Mouse (Mus musculus) MEL (cell line): Measurements from ENCODE around the gene Cdc27. TPM values are rescaled to one million over a fixed set of nuclear protein-coding genes. Genes with fewer than 3 reads are reported as not detected.

Experiments
- DNase-seq: peaks from one replicate; pipeline ENCODE4 v3.0.0; 2011; ENCODE audit warnings: low read depth, low spot score
- H3K27ac ChIP-seq: 2 replicates; pipeline ENCODE4 v1.5.1; 2012; ENCODE audit warnings: low read depth, mild to moderate bottlenecking, control low read depth, low read length, moderate library complexity; ENCODE audit not compliant: control insufficient read depth
- H3K27me3 ChIP-seq, 2 experiments: fragments of 150-350 bp in 1 of 2; sonication (generic) in 1 of 2; 2 replicates each; pipeline ENCODE4 v1.6.1; 2012; ENCODE audit warnings: low read length in 2 of 2, mild to moderate bottlenecking in 2 of 2, improper control_type of control experiment in 1 of 2, moderate library complexity in 1 of 2; ENCODE audit not compliant: insufficient read depth in 2 of 2, control insufficient read depth in 1 of 2
- H3K36me3 ChIP-seq, 2 experiments: 2 replicates each; pipeline ENCODE4 v1.6.1; 2012 to 2014; ENCODE audit warnings: low read length in 2 of 2, improper control_type of control experiment in 1 of 2, inconsistent platforms in 1 of 2, mild to moderate bottlenecking in 1 of 2; ENCODE audit not compliant: insufficient read depth in 2 of 2, control insufficient read depth in 1 of 2
- H3K4me1 ChIP-seq, 2 experiments: fragments of 150-350 bp in 1 of 2; sonication (generic) in 1 of 2; 2 replicates each; pipeline ENCODE4 v1.6.1; 2012; ENCODE audit warnings: low read length in 2 of 2, improper control_type of control experiment in 1 of 2, mild to moderate bottlenecking in 1 of 2; ENCODE audit not compliant: insufficient read depth in 2 of 2, control insufficient read depth in 1 of 2
- H3K4me3 ChIP-seq, 2 experiments: fragments of 150-350 bp in 1 of 2; sonication (generic) in 1 of 2; 2 replicates each; pipeline ENCODE4 v1.5.1; 2012; ENCODE audit warnings: low read depth in 2 of 2, low read length in 2 of 2, mild to moderate bottlenecking in 2 of 2, moderate library complexity in 2 of 2, control low read depth in 1 of 2, improper control_type of control experiment in 1 of 2; ENCODE audit not compliant: control insufficient read depth in 1 of 2, insufficient read depth in 1 of 2
- H3K79me2 ChIP-seq: 2 replicates; pipeline ENCODE4 v1.6.1; 2012; ENCODE audit warnings: mild to moderate bottlenecking, low read length, moderate library complexity; ENCODE audit not compliant: control insufficient read depth, poor library complexity, insufficient read depth
- H3K9ac ChIP-seq: 2 replicates; pipeline ENCODE4 v1.6.1; 2012; ENCODE audit warnings: low read depth, mild to moderate bottlenecking, control low read depth, low read length, moderate library complexity; ENCODE audit not compliant: control insufficient read depth, poor library complexity, severe bottlenecking
- H3K9me3 ChIP-seq: fragments of 150-350 bp; sonication (generic); replicated peaks from 2 replicates; pipeline ENCODE4 v1.6.1; 2012; ENCODE audit warnings: mild to moderate bottlenecking, low read length, improper control_type of control experiment, moderate library complexity; ENCODE audit not compliant: insufficient read depth
- BHLHE40 ChIP-seq: IDR thresholded peaks from 2 replicates; pipeline ENCODE4 v1.6.1; 2012; ENCODE audit warnings: low read depth, mild to moderate bottlenecking, inconsistent platforms, low read length, improper control_type of control experiment, borderline replicate concordance
- CHD1 ChIP-seq: IDR thresholded peaks from 2 replicates; pipeline ENCODE4 v1.6.1; 2012; ENCODE audit warnings: low read depth, mild to moderate bottlenecking, inconsistent platforms, low read length, improper control_type of control experiment
- CHD2 ChIP-seq: IDR thresholded peaks from 2 replicates; pipeline ENCODE4 v1.6.1; 2011; ENCODE audit warnings: low read length, improper control_type of control experiment
- CTCF ChIP-seq, 3 experiments: IDR thresholded peaks in 2 of 3; conservative IDR thresholded peaks in 1 of 3; 2 replicates each; pipeline ENCODE4 v1.5.1; 2011 to 2012; ENCODE audit warnings: low read length in 3 of 3, low read depth in 2 of 3, mild to moderate bottlenecking in 2 of 3, improper control_type of control experiment in 1 of 3, inconsistent platforms in 1 of 3, mixed read lengths in 1 of 3, moderate library complexity in 1 of 3; ENCODE audit not compliant: control insufficient read depth in 1 of 3, insufficient read depth in 1 of 3, poor library complexity in 1 of 3, severe bottlenecking in 1 of 3
- E2F4 ChIP-seq: IDR thresholded peaks from 2 replicates; pipeline ENCODE4 v1.6.1; 2011; ENCODE audit warnings: low read depth, low read length, improper control_type of control experiment, borderline replicate concordance
- EP300 ChIP-seq, 2 experiments: IDR thresholded peaks; 2 replicates each; pipeline ENCODE4 v1.6.1; 2011; ENCODE audit warnings: improper control_type of control experiment in 2 of 2, low read length in 2 of 2, low read depth in 1 of 2, mild to moderate bottlenecking in 1 of 2
- ETS1 ChIP-seq: IDR thresholded peaks from 2 replicates; pipeline ENCODE4 v1.6.1; 2012; ENCODE audit warnings: low read depth, mild to moderate bottlenecking, inconsistent platforms, low read length, improper control_type of control experiment, moderate library complexity
- GABPA ChIP-seq: IDR thresholded peaks from 2 replicates; pipeline ENCODE4 v1.6.1; 2012; ENCODE audit warnings: low read depth, mild to moderate bottlenecking, inconsistent platforms, low read length, improper control_type of control experiment, moderate library complexity
- JUND ChIP-seq: IDR thresholded peaks from 2 replicates; pipeline ENCODE4 v1.6.1; 2011; ENCODE audit warnings: low read depth, mild to moderate bottlenecking, improper control_type of control experiment, low read length
- KAT2A ChIP-seq: conservative IDR thresholded peaks from 2 replicates; pipeline ENCODE4 v1.6.1; 2012; ENCODE audit warnings: low read depth, low read length, improper control_type of control experiment, inconsistent platforms
- MEF2A ChIP-seq: IDR thresholded peaks from 2 replicates; pipeline ENCODE4 v1.6.1; 2014; ENCODE audit warnings: low read depth, mild to moderate bottlenecking, inconsistent platforms, low read length, improper control_type of control experiment; ENCODE audit not compliant: poor library complexity, insufficient replicate concordance, severe bottlenecking; ENCODE audit errors: extremely low read depth
- MYB ChIP-seq: IDR thresholded peaks from 2 replicates; pipeline ENCODE4 v1.6.1; 2011; ENCODE audit warnings: mild to moderate bottlenecking, low read depth, low read length, improper control_type of control experiment
- NRF1 ChIP-seq: IDR thresholded peaks from 2 replicates; pipeline ENCODE4 v1.6.1; 2014; ENCODE audit warnings: low read depth, mild to moderate bottlenecking, inconsistent platforms, low read length, improper control_type of control experiment, moderate library complexity; ENCODE audit not compliant: poor library complexity, insufficient read depth, severe bottlenecking
- POLR2AphosphoS2 ChIP-seq: IDR thresholded peaks from 2 replicates; pipeline ENCODE4 v1.6.1; 2011; ENCODE audit warnings: low read length, improper control_type of control experiment
- POLR2AphosphoS5 ChIP-seq: IDR thresholded peaks from 2 replicates; pipeline ENCODE4 v1.6.1; 2012; ENCODE audit warnings: low read depth, borderline replicate concordance, mild to moderate bottlenecking, inconsistent platforms, low read length, moderate library complexity, mixed read lengths
- RAD21 ChIP-seq: IDR thresholded peaks from 2 replicates; pipeline ENCODE4 v1.6.1; 2011; ENCODE audit warnings: mild to moderate bottlenecking, low read depth, low read length, improper control_type of control experiment
- RCOR1 ChIP-seq: IDR thresholded peaks from 2 replicates; pipeline ENCODE4 v1.6.1; 2012; ENCODE audit warnings: low read depth, mild to moderate bottlenecking, inconsistent platforms, low read length, improper control_type of control experiment
- SIN3A ChIP-seq: IDR thresholded peaks from 2 replicates; pipeline ENCODE4 v1.6.1; 2012; ENCODE audit warnings: low read length, improper control_type of control experiment, inconsistent platforms
- SMC3 ChIP-seq: IDR thresholded peaks from 2 replicates; pipeline ENCODE4 v1.6.1; 2011; ENCODE audit warnings: low read depth, low read length, improper control_type of control experiment
- TAL1 ChIP-seq: IDR thresholded peaks from 2 replicates; pipeline ENCODE4 v1.6.1; 2012; ENCODE audit warnings: mild to moderate bottlenecking, inconsistent platforms, low read length, moderate library complexity, mixed read lengths
- TCF12 ChIP-seq: IDR thresholded peaks from 2 replicates; pipeline ENCODE4 v1.6.1; 2014; ENCODE audit warnings: low read depth, mild to moderate bottlenecking, inconsistent platforms, low read length, improper control_type of control experiment, moderate library complexity
- ZKSCAN1 ChIP-seq: IDR thresholded peaks from 2 replicates; pipeline ENCODE4 v1.6.1; 2012; ENCODE audit warnings: low read depth, mild to moderate bottlenecking, inconsistent platforms, low read length, improper control_type of control experiment, moderate library complexity
- ZMIZ1 ChIP-seq: IDR thresholded peaks from 2 replicates; pipeline ENCODE4 v1.6.1; 2012; ENCODE audit warnings: low read depth, mild to moderate bottlenecking, inconsistent platforms, low read length, improper control_type of control experiment, moderate library complexity
- ZNF384 ChIP-seq: IDR thresholded peaks from 2 replicates; pipeline ENCODE4 v1.6.1; 2012; ENCODE audit warnings: low read depth, mild to moderate bottlenecking, inconsistent platforms, low read length, improper control_type of control experiment
- polyA plus RNA-seq, 2 experiments: library from polyadenylated mRNA; stranded (reverse) in 1 of 2; unstranded in 1 of 2; fragments of >175 nt in 1 of 2; fragments of >200 nt in 1 of 2; gene quantifications; 2 replicates each; pipeline versions ENCODE4 v1.2.1 to v1.2.4; 2012; ENCODE audit warnings: low replicate concordance in 2 of 2, low read depth in 1 of 2; ENCODE audit not compliant: insufficient read length in 2 of 2, insufficient read depth in 1 of 2, missing spikeins in 1 of 2
- total RNA-seq: library from RNA; depleted of rRNA; stranded (reverse); fragments of 300-350 nt; gene quantifications from 2 replicates; pipeline ENCODE4 v1.2.3, GENCODE M21; 2012

Gene Cdc27
- total and polyA plus RNA-seq, 3 experiments, result 24.4 to 180 (median 30.4) TPM

DNA sequence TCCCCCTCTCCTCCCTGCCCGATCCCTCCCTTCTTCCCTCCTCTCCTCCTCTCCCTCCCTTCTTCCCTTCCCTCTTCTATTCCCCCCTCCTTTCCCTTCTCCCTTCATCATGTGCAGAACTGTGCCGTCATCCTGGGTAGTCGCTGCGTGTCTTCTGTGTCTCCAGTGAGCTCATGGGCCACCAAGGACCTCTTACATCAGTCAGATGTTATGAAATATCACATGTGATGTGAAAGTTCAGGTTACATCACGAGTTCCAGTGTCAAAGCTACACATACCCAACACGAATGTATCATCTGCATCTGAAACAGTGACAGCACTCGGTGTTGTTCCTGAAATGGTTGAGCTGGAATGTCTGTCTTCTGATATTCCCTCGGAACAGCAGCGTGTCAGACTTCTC lies 14.8 kb upstream of the Cdc27 start:
- H3K9ac ChIP-seq, result no peak overlapping the region
- TF ChIP-seq TAL1, result no peak
- no peak for TF ChIP-seq BHLHE40
- TF ChIP-seq NRF1, result no peak
- 0 out of 4 replicates have a peak, but pooled peaks cover 0 to 2% of the 10 kb centered on the region in 2 experiments for H3K36me3 ChIP-seq
- no peak overlapping the region for H3K4me3 ChIP-seq
- H3K27me3 ChIP-seq, result peaks cover 9 to 12% of the 10 kb centered on the region in 2 experiments
- H3K79me2 ChIP-seq, result no peaks in the 10 kb centered on the region
- no peaks in the 10 kb centered on the region for H3K4me1 ChIP-seq
- no peaks in the 10 kb centered on the region for H3K9me3 ChIP-seq
- H3K27ac ChIP-seq, result no peak overlapping the region
- no peak for DNase-seq

DNA sequence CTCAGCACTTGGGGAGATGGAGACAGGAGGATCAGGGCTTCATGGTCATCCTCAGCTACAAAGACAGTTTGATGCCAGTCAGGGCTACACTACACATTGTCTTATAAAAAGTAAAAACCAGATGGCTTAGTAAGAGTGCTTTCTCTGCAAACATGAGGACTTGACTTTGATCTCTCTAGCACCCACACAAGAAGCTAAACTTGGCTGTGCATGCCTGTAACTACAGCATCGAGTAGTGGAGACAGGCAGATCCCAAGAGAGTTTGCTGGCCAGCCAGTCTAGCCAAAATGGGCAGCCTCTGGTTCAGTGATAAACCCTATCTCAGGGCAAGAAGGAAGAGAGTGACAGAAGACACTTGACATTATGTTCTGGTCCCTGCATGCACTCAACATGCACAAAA lies 13.1 kb upstream of the Cdc27 start:
- no peak for DNase-seq
- peaks cover 9 to 12% of the 10 kb centered on the region in 2 experiments for H3K27me3 ChIP-seq

DNA sequence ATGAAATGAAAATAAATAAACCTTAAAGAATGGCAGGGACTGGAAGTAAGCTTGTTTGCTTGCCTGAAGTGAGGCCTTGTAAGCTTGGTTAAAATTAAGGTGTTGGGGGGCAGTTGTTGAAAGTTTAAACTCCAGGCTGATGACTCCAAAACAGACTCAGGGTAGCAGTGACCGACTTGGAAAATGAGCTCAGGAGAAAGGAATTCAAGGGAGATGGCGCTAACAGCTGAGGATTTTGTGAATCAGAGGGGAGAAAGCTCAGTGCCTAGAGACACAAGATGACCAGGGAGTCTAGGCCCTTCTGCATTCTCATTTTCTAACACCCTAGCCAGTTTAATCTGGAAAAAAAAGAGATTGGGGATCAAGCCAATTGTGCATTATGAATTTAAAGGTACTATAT lies 10.6 kb upstream of the Cdc27 start:
- DNase-seq, result no peak
- H3K9me3 ChIP-seq, result no peaks in the 10 kb centered on the region
- H3K4me1 ChIP-seq, result peaks cover 7 to 12% of the 10 kb centered on the region in 2 experiments
- no peak overlapping the region for H3K9ac ChIP-seq
- H3K79me2 ChIP-seq, result no peaks in the 10 kb centered on the region
- H3K4me3 ChIP-seq, result no peak overlapping the region
- no peak overlapping the region for H3K27ac ChIP-seq
- H3K27me3 ChIP-seq, result peaks cover 6 to 9% of the 10 kb centered on the region in 2 experiments; a peak in 3 of 4 replicates
- peaks cover 0 to 8% of the 10 kb centered on the region in 2 experiments; a peak in 2 of 4 replicates for H3K36me3 ChIP-seq
- TF ChIP-seq MYB (no peak), MEF2A (no peak), RCOR1 (no peak), ZKSCAN1 (no peak), EP300 (IDR thresholded peaks at IDR 0.05; ENCODE audit: low read depth in 1 of 2, low read length in 2 of 2) (no peak), ETS1 (no peak), TAL1 (no peak), ZMIZ1 (no peak), CHD1 (no peak), JUND (no peak), TCF12 (no peak)

More for the DNA sequence above, 13.1 kb upstream of the Cdc27 start:
- TF ChIP-seq ZNF384, result no peak
- no peak for TF ChIP-seq POLR2AphosphoS5
- no peak for TF ChIP-seq POLR2AphosphoS2
- TF ChIP-seq GABPA, result no peak
- no peak for TF ChIP-seq KAT2A
- TF ChIP-seq JUND, result no peak
- TF ChIP-seq RAD21, result no peak
- no peak for TF ChIP-seq E2F4
- no peak for TF ChIP-seq SIN3A
- no peak for TF ChIP-seq SMC3
- TF ChIP-seq CHD1, result no peak
- no peak for TF ChIP-seq CHD2
- no peak for TF ChIP-seq CTCF (IDR thresholded peaks at IDR 0.05 in 2 of 3, conservative IDR thresholded peaks at IDR 0.05 in 1 of 3; ENCODE audit: control insufficient read depth in 1 of 3, insufficient read depth in 1 of 3, low read depth in 2 of 3, low read length in 3 of 3, poor library complexity in 1 of 3, severe bottlenecking in 1 of 3)
- H3K4me1 ChIP-seq, result no peaks in the 10 kb centered on the region
- no peaks in the 10 kb centered on the region for H3K79me2 ChIP-seq
- no peak overlapping the region for H3K27ac ChIP-seq
- H3K9ac ChIP-seq, result no peak overlapping the region
- H3K36me3 ChIP-seq, result no peaks in the 10 kb centered on the region
- no peak overlapping the region for H3K4me3 ChIP-seq
- H3K9me3 ChIP-seq, result no peaks in the 10 kb centered on the region
